Mouse (Mus musculus): Measurements from ENCODE around the gene Usp6nl. TPM values are rescaled to one million over a fixed set of nuclear protein-coding genes. Genes with fewer than 3 reads are reported as not detected.
A peak's percentile ranks its signal among the peaks of the same experiment; 100 is the strongest.

Gene Usp6nl
- total RNA-seq, 2 experiments from 2014 or later = 26.2 to 27.2 TPM

- DNase-seq (ENCODE audit: low spot score in 2 of 2) = no peak
- intact Hi-C loops (cut with DNase I) = no loop called here
Measured at GRCm38 (mm10) chr2:6487566-6488488, 165.4 kb downstream of the Usp6nl start.

DNA sequence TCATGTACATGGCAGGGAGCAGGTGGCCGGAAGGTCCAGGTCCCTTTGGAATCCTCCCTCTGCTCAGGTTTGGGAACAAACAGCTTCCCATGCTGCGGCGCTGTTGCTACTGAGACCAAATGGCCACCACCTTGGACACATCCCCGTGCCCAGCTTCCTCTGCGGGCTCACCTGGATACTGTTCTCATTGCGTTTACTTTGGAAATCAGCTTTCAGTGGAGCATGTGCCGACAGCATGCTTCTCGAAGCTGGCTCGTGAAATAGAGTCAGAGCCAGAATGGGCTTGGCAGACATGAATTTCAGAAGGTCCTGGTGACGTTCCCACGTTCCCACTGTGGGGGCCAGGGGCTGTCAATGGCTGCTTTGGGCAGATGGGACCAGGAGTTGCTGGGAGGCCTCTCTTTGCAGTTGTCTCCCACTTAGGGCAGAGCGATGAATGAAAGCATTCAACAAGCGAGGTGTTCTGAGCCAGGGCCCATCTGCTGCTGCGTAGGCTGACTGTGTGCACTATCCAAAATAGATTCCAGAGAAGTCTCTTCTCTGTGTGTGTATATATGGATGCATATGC lies 166.1 kb downstream of the Usp6nl start:
- peak; percentile 21 to 42 for DNase-seq (ENCODE audit: low spot score in 2 of 2)
- intact Hi-C loops (cut with DNase I) = no loop called here

GRCm38 (mm10) chr2:6490076-6490475 lies 167.6 kb downstream of the Usp6nl start:
- intact Hi-C loops (cut with DNase I) = no loop called here
- DNase-seq (ENCODE audit: low spot score in 2 of 2) = no peak

DNA sequence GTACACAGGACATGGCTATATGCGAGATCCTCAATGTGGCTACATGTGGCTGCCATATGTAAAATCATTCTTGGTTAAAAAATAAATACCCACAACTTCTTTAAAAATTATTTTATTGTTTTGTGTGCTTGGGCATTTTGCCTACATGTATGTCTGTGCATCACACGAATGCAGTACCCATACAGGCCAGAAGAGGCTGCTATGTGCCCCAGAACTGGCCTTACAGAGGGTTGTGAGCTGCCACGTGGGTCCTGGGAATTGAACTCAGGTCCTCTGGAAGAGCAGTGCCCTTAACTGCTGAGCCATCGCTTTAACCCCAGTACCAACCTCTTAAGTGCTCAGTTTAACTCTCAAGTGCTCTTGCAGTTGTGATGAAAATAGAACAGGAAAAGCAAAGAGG lies 168.4 kb downstream of the Usp6nl start:
- no peak for DNase-seq (ENCODE audit: low spot score in 2 of 2)
- intact Hi-C loops (cut with DNase I) = no loop called here

DNA sequence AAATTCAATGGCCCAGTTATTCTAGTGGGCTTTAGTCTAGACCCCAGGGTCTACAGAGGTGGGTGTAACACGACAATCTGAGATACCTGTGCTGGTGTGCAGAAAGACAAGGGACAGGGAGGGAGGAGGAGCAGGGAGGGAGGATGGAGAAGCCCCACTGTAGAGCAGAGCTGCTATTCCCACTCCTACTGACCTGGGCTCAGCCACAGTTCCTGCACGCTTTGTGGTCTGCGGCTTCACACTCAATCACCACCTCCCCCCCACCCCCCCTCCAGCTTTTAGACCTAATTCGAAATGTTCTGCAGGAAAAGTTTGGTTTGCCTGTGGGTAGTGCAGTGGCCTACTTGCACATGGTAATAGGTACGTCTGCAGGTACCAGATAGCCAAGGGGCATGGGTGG lies 171.4 kb downstream of the Usp6nl start:
- no peak for DNase-seq (ENCODE audit: low spot score in 2 of 2)
- intact Hi-C loops (cut with DNase I) = no loop called here

Other genes starting within 250 kb of the Usp6nl start
- 1 to 10 TPM; 3.1 to 4.5 TPM for gene Proser2, start 192.5 kb upstream of the Usp6nl start, total RNA-seq (2021)
- gene Echdc3, start 109.6 kb upstream of the Usp6nl start, total RNA-seq (2021) = under 1 TPM; 0.37 to 0.70 TPM